Mouse (Mus musculus) right cerebral cortex, postnatal 36 days (tissue): ENCODE data around the gene Plaur.

Source experiments
- DNase-seq, 2 experiments: peaks; one replicate each; pipeline ENCODE4 v3.0.0; 2022; ENCODE audit warnings: low spot score in 2 of 2, mixed read lengths in 1 of 2

Plaur gene

GRCm38 (mm10) chr7:24445266-24445926, 16.9 kb upstream of the Plaur start:
- no peak for DNase-seq

- peak; percentile 71 to 89 for DNase-seq
These were observed 15.5 kb upstream of the Plaur start for GRCm38 (mm10) chr7:24446697-24447340.

GRCm38 (mm10) chr7:24448782-24449517, 13.3 kb upstream of the Plaur start:
- peak in 1 of 2 experiments; percentile 63 for DNase-seq

- no peak for DNase-seq
These were observed 11.7 kb upstream of the Plaur start for GRCm38 (mm10) chr7:24450585-24451017.

GRCm38 (mm10) chr7:24451855-24452311, 10.4 kb upstream of the Plaur start, which contains the start of gene Irgc1:
TSS of gene Irgc1 (minus strand) at chr7:24452297.
- no peak for DNase-seq

GRCm38 (mm10) chr7:24454199-24454598, 8.1 kb upstream of the Plaur start:
- DNase-seq: no peak

GRCm38 (mm10) chr7:24455726-24456125, 6.6 kb upstream of the Plaur start:
- DNase-seq: no peak

- no peak for DNase-seq
These were observed 4.4 kb upstream of the Plaur start for GRCm38 (mm10) chr7:24457726-24458370.

- no peak for DNase-seq
These were observed 2.8 kb upstream of the Plaur start for GRCm38 (mm10) chr7:24459440-24459839.

- DNase-seq: no peak
These were observed 2.4 kb upstream of the Plaur start for GRCm38 (mm10) chr7:24459843-24460242.

- DNase-seq: no peak
These were observed 770 bp upstream of the Plaur start for GRCm38 (mm10) chr7:24461376-24462051.

- no peak for DNase-seq
These were observed 4.6 kb downstream of the Plaur start for GRCm38 (mm10) chr7:24466835-24467234.

- no peak for DNase-seq
These were observed 5.6 kb downstream of the Plaur start for GRCm38 (mm10) chr7:24467886-24468285.

- DNase-seq: no peak
These were observed 6.8 kb downstream of the Plaur start for GRCm38 (mm10) chr7:24469126-24469525.

GRCm38 (mm10) chr7:24470356-24470755, 8.1 kb downstream of the Plaur start:
- no peak for DNase-seq

- DNase-seq: no peak
These were observed 10.2 kb downstream of the Plaur start for GRCm38 (mm10) chr7:24472442-24472841.

GRCm38 (mm10) chr7:24472937-24473336, 10.7 kb downstream of the Plaur start:
- DNase-seq: no peak

- peak in 1 of 2 experiments; percentile 66 for DNase-seq
These were observed 11.7 kb downstream of the Plaur start for GRCm38 (mm10) chr7:24473913-24474529.

GRCm38 (mm10) chr7:24474811-24475506, 12.7 kb downstream of the Plaur start:
- DNase-seq: no peak

GRCm38 (mm10) chr7:24476338-24476737, 14.1 kb downstream of the Plaur start:
- no peak for DNase-seq
